Mouse (Mus musculus) T-helper 17 cell (primary cell): ENCODE measurements around the gene Efr3b.

Experiments
- in situ Hi-C, 2 experiments: fragments of 300-600 bp; cut with MboI, MseI; formaldehyde crosslinking; loops; 1 replicate in 1 of 2; 2 replicates in 1 of 2; pipeline ENCODE4 v1.15.1; 2025; ENCODE audit warnings: high pct_unique_total_duplicates in 2 of 2

The Efr3b gene

DNA sequence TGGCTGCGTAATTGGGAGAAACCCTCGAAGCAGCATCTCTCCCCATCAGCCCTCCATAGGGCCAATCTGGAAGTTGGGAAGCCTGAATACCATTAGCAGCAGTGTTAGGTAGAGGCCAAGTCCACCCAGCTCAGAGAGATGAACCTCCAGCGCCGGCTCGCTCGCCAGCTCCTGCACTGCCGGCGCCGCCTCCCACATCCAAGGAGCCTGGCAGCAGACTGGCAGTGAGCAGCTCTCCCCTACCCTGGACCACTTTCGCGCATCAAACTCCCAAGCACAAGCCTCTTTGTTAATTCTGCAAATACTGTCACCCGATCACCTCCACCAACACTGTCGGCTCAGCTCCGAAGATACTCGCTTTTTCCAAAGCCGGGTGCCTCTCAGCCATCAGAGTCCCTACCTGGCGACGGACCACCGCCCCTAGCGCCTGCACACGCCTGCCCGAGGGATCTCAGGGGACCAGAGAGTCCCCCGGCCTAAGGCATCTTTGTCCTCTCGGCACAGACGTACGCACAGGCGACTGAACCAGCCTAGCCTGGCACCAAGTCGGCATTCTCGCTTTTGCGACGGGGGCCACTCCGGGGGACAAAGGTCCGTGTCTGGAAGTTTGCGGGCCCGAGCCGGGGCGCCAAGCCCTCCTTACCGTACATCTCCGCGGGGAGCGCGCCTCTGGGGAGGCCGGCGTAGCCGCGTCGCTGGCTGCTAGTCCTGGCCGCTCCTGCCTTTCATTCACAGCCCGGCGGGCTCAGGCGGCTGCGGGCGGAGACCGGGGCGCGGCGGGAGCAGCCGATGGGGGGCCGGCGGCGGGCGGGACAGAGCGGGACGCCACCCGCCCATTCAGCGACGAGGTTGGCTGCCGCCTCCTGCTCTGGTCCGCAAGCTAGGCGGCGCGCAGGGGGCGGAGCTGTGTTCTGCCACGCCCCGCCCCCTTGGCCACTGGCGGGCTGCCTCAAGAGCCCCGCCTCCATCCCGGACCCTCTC, at the start of gene Efr3b:
TSS of gene Efr3b (minus strand) at position 855 of the 981 bp plus-strand sequence.
- in situ Hi-C loops, result loop anchor here in 1 of 2 experiments (5.0 kb wide), 1 partner anchor 104 kb away; no protein-coding TSS in a partner anchor

DNA sequence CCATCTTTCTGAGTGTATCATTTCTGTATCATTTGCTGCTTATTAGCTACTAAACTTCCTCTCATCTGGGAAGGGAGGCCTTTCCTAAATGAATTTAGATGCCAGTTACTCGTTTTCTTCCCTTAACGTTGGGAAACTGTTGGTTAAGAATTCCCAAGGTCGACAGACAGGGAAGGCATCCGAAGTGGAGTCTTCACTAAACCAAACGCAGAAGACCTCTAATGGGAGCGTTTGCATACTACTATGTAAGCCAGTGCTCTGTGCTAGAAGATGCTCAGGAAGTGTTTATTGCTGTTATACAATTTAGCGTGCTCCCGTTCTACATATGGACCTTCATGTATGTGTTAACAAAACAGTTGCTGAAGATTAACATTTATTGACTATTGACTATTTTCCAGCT, 44.7 kb upstream of the Efr3b start:
- in situ Hi-C loops, result loop anchor here in 1 of 2 experiments (5.0 kb wide), 1 partner anchor 101 kb away; no protein-coding TSS in a partner anchor

DNA sequence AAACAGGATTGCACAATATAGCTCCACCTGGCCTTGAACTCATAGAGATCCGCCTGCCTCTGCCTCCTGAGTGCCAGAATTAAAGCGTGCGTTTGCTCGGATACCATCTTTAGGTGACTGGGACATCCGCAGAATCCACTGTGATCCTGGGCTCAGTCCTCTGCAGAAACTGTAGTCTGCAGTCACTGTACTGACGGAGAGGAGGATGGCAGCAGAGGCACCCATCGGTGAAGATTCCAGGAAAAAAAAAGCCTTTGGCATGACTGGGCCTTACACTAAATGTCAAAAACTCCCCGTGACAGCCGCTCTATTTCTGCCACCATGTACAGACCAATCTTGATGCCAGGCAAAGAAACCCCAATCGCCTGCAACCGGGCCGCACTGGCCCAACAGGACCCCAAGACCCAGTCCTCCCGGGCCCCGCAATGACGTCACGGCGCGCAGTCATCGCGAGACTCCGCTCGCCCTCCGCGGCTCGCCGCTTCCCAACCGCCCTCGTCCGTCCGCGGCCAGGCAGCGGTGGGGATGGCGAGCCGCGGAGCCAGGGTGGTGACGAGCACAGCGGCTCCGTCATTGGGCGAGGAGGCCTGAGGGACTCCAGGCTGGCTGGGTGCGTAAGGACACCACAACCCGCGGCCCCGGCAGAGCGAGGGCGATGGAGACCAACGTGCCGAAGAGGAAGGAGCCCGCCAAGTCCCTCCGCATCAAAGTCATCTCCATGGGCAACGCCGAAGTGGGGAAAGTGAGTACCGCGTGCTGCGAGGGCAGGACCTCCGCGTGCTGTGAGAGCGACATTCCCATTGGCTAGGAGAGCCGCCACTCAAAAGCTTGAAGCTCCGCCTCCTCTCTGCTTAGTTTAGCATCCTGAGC, 43.7 kb upstream of the Efr3b start, which contains the start of gene Dnajc27:
TSS of gene Dnajc27 (plus strand) at position 452 of the 870 bp plus-strand sequence.
- in situ Hi-C loops, result loop anchor here in 1 of 2 experiments (5.0 kb wide), 1 partner anchor 100 kb away; no protein-coding TSS in a partner anchor

DNA sequence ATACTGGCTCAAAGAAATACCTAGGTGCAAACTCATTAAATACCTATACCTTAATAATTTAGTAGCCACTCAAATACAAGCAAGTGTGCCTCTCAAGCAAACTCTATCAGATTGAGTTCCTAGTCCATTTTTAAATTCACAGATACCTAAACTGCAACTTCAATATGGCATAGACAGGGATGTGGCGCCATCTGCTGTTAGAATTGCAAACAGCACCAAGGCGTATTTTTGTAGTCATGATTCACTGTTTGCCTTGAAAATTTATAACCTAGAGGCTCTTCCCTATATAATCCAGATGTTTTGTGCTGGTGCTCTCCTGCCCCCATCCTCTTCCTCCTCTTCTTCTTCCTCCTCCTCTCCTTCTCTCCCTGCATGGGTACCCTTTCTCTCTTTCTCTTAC, 41.6 kb upstream of the Efr3b start:
- in situ Hi-C loops, result loop anchor here in 1 of 2 experiments (5.0 kb wide), 1 partner anchor 98 kb away; no protein-coding TSS in a partner anchor

DNA sequence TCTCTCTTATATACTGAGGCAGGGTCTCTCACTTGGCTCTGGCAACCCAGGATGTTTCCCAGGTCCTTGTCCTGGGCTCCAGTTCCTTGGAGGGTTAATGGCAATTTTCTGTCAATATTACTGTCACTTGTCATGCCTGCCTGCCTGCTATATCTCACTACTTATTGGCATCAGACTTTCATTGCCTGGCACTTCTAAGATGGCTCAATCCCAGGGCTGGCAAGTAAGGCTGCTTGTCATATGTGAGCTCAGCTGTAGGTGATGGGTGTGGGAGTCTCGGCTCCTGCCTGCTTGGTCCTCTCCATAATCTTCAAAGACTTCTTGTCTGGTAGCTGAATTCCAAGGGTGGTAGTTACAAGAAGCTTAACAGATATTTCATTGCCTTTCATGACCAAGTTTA, 39.4 kb upstream of the Efr3b start:
- in situ Hi-C loops, result loop anchor here (5.0 kb wide), 2 partner anchors 96 to 151 kb away; no protein-coding TSS in a partner anchor

DNA sequence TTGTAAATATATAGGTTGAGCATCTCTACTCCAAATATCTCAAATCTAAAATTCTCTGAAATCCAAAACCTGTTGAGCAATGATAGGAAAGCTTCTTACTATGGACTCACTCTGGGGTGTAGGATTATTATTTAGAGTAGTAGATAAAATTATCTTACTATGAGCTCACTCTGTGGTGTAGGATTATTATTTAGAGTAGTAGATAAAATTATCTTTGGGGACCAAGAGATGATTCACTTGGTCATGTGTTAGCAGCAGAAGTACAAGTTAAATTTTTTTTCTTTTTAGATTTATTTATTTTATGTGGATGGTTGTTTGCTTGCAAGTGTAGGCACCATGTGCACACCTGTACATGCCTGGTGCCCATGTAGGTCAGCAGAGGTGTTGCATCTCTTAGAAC, 37.7 kb upstream of the Efr3b start:
- in situ Hi-C loops, result loop anchor here (5.0 kb wide), 2 partner anchors 94 to 149 kb away; no protein-coding TSS in a partner anchor

DNA sequence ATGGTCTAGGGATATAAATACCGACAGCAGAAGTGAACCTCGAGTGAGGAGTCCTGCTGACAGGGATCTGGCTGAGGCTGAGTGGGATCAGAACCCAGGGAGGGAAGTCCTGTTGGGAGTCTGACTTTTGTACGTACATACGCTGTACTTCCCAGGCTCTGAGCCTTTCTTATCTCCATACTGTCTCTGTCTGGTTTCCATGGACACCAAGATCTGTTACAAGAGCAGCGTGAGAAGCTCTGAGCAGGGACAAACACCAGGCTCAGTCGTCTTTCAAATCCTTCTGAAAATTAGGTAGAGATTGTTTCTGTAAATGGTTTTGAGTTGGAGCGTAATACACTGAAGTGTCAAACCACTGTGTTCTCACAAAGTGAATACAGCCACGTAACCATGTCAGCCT, 36.7 kb upstream of the Efr3b start:
- in situ Hi-C loops, result loop anchor here (5.0 kb wide), 2 partner anchors 93 to 148 kb away; no protein-coding TSS in a partner anchor

DNA sequence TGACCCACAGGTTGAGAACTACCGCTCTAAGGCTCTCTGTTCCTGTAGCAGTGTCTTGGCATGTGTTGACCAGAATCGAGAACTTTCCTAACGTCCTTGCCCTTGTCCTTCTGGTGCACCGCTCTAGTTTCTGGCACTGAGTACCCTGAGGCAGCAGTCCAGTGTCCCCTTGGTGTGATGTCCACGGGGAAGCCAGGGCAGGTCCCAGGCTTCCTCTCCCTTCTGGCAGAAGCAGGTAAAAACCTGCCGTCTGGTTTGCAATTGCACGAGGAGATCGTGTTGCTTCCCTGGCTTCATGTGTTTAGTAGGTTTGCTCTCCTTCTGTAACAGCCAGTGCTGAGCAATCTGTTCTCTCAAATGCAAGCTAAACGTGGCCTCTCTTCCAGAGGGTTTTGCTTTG, 33.0 kb upstream of the Efr3b start:
- in situ Hi-C loops, result no loop called here

DNA sequence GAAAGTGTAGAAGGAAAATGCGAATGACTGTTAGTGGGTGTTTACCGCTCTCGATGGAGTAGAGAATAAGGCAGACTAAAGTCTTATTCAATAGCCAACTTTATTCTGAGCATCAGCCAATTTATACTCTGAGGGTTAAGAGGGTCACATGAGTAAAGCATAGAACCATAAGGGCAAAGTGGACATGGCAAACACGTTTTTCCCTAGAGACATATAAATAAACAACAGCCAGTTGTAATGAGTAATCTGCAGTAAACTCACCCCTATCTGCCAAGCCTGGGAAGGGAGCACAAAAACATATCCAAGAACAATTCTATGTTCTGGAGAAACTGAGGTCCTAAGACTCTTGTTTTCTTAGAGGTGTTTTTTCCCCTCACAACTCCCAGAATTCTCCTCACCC, 29.8 kb upstream of the Efr3b start:
- in situ Hi-C loops, result no loop called here

DNA sequence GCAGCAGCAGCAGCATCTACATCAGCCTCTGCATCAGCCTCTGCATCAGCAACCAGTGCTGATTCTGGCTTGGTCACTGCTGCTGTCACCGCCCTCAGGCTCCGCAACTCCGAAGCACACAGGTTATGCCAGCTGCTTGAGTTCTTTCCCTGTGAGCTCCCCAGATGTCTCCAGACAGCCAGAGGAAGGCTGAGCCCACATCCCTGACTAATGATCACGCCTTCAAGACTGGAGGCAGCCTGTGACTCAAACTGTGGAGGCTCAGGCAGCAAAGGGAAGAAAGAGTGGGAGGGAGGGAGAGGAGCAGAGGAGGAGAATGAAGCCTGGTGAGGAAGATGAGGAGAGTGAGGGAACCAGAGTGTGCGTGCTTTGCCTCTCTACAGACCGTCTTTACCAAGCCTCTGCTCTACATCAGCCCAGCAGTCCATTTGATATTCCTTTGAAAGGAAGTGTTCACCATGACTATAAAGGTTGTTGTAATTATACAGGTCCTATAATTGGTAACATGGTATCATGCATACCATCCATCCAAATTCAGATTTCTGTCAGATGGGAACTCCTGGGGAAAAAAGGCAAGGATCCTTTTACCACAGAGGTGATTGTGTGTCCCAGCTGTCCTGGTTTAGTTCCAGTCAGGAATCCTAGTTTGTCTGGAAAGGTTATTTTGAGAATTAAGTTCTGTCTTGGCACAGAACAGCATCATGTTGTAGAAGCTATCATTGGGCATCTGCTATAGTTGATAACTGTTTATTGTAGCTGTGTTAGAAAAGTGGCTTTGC, 28.2 kb upstream of the Efr3b start:
- in situ Hi-C loops, result no loop called here

DNA sequence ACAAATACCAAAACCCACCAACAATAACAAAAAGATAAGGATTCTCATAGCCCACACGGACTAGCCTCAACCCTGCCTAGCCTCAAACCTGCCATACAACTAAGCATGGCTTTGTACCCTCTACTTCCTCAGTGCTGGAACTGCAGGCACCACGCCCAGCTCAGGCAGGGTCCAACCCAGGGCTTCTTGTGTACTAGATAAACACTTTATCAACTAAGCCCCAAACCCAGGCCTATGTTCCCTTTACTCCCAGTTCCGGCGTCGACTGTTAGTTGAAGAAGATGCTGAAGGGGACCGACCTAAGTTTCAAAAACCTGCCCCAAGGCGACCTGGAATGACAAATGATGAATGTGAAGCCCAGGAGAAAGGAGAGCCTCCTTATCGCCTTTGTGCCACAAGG, 27.2 kb upstream of the Efr3b start:
- in situ Hi-C loops, result no loop called here

DNA sequence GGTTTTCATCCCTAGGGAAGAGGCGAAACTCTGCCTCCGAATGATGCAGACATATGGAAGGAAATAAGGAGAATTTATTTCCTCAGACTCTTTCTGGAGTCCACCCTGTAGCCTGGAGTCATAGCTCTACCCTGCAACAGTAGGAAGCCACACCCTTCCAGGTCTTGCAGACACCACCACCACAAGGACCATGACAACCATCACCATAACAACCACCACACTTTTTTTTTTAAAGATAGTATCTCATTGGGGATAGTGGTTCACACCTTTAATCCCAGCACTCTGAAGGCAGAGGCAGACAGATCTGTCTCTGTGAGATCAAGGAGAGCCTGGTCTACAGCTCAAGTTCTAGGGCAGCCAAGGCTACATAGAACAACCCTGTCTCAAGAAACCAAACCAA, 26.8 kb upstream of the Efr3b start:
- in situ Hi-C loops, result no loop called here

DNA sequence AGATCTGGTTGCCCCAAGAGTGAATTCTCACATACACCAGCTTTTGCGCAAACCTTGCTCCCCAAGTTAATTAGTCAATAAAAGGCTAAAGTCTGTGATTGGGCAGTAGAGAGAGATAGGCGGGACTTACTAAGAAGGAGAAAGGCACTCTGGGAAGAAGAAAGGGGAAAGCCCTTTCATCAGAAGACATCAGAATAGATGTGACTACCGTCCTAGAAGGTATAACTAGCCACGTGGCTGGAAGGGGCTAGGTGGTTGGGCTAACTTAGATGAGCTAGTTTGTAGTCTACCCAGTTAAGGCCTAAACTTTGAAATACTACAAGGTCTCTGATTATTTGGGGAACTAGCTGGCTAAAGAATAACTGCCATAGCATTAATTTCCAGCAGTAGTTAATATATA, 21.0 kb upstream of the Efr3b start:
- in situ Hi-C loops, result no loop called here

DNA sequence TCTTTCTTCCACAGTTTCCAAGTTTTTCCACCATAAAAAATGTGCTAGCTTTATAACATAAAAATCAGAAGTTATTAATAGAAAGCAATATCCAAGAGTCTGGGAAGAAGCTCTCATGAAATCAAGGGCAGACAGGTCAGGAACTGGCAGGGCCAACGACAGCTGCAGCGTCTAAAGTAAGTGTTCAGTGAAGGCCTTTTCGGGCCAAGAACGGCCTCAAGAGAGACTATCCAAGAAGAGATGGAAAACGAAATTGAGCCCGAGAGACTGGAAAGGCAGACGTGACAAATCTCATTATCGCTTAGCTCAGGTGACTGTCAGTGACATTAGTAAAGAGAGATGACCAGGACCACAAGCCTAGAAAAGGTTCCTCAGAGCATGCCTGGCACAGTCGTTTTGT, 19.6 kb upstream of the Efr3b start:
- in situ Hi-C loops, result no loop called here

DNA sequence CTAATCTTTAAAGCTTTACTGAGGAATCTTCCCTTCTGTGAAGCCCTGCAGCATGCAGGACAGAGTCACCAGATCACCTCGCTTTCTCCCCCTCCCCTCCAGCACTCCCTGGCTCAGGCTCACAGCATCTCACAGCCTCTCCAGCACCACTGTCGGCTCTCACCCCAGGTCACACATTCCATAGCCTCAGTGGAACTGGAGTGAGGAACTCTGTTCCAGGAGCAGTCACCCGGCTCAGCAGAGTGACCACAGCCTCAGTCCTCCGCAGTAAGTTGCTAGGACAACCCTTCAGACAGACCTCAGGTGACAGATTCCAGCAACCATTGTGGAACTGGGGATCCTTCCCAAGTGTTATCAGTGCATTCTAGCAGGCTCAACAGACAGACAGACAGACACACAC, 16.1 kb upstream of the Efr3b start:
- in situ Hi-C loops, result no loop called here

DNA sequence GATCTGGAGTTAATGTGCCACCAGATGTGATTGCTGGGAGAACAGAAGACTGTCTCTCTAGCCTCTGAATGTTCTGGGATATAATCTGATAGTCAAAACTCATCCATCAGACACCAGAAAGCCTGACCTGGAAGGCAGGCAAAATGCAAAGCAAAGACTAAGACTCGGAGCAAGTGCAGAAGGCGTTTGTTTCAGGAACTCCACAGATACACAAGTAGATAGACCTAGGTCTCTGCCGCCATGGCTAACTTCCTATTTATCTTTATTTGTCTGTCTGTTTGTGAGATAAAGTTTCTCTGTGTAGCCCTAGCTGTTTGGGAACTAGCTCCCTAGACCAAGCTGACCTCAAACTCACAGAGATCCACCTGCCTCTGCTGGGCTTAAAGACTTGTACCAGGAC, 14.9 kb upstream of the Efr3b start:
- in situ Hi-C loops, result no loop called here

DNA sequence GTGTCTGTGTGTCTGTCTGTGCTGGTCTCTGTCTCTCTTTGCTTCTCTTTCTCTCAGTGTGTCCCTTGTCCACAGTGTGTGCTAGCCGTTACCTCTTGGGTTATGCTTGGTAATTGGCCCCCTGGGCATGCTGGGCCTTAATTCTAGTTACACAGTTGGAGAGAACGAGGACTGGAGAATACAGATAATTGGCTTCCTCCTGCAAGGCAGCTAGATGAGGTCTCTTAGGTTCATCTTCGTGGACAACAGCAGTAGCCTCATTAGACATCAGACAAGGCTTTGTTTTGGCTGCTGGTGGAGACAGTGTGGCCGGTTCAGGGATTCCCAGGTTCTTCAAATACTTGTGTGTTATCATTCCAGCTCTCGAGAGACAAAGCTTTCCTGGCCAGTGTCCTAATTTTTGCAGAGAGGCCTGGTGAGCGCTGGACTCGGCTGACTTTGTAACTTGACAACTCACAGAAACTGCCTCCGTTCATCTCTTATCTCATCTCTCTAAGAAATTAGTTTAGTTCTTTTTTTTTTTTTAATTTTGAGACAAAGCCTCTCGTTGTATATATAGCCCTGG, 12.2 kb upstream of the Efr3b start:
- in situ Hi-C loops, result no loop called here

DNA sequence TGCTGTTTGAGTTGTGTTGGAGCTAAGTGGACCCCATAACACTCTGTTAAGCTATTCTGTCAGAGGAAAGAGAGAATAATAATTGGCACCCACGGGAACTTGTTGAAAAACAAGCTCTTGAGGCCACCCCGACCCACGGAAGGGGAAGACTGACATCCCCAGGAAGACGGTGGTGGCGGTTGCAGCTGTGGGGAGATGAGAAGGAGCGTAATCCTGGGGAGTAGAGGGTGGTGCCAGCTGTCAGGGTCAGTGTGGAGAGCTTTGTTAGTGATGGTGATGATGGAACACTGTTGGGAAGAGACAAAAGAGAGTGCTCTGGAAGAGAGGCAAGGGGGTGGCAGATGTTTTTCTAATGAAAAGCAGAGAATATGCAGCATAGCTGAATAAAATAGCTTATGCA, 9.3 kb upstream of the Efr3b start:
- in situ Hi-C loops, result no loop called here

DNA sequence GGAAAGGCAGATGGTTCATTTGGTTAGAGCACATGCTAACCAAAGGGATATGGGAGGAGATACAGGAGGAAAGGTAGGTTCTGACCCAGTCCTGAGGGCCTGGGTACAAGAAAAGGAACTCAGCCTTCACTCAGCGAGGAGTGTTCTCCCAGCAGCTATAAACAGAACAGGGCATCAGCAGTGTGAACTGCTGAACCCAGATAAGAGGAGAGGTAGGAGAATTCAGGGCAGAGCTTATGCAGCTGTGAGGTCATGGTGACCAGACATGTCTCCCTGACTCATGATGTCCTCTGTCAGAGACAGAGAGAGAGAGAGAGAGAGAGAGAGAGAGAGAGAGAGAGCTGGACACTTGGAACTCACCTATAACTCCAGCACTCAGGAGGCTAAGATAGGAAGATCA, 7.3 kb upstream of the Efr3b start:
- in situ Hi-C loops, result no loop called here

DNA sequence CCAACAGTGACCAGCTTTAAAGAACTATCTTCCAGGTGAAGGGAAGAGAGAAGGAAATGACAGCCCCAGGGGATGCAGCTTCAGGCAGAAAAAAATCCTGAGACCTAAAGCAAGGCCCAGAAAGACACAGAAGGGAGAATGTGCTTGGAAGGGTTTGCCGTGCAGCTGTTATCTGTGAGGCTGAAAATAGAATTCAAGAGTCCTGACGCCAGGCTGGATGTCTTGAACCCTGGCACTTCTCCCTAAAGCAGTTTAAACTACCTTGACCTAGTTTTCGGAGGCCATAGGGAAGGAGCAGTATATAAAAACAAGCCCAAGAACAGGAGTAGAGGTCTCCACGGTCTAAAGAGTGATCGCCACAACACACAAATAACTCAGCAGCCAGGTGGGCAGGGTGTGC, 3.7 kb upstream of the Efr3b start:
- in situ Hi-C loops, result no loop called here

DNA sequence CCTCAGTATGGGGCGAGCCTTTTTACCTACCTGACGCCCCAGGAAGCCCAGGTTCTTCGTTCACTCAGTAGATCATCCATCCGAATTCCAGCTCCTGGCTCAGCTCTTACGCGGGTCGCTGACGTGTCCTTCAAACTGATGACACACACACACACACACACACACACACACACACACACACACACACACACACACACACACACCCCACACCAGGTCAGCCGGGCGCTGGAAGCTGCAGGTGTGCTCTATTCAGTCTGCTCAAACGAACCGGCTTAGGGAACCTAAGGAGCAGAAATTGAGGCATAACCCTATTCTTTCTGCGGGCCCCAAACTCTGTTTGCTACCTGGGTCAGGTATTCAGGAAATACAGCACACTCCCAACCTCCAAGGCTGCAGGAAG, 331 bp upstream of the Efr3b start:
- in situ Hi-C loops, result loop anchor here in 1 of 2 experiments (5.0 kb wide), 1 partner anchor 103 kb away; no protein-coding TSS in a partner anchor
